Mouse (Mus musculus): ENCODE measurements around the gene Tiam1. TPM values are rescaled to one million over a fixed set of nuclear protein-coding genes. Genes with fewer than 3 reads are reported as not detected.

Tiam1 gene
- polyA plus RNA-seq, 1 experiment = not detected

DNA sequence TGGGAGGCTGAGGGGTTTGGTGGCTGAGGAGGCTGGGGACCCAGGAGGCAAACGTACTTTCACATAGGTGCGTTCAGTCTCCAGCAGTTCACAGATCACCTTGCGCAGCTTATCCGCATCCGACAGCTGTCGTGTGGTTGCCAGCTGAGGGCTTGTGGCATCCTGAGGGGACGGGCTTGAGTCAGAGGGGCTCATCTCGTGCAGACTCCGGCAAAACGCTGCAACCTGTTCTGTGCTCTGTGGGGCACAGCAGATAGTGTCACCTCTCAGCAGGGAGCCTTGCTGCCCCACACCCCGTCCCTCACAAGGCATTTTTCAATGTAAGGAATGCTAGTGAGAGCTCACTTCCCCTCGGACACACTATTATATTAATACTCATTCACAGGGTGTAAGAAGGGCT is 330.7 kb downstream of the Tiam1 start:
- no peak overlapping the region for H3K4me3 ChIP-seq (ENCODE audit: insufficient read depth, low read depth, low read length)
- TF ChIP-seq CTCF (IDR thresholded peaks at IDR 0.05; ENCODE audit: insufficient read depth, low read depth, low read length) = no peak
- no peak for TF ChIP-seq POLR2A (IDR thresholded peaks at IDR 0.05; ENCODE audit: insufficient read depth, low read depth, low read length)
- WGBS = 78% methylated on average over 12 of the region's 12 CpGs
- H3K27ac ChIP-seq (ENCODE audit: insufficient read depth, low read depth, low read length) = no peak overlapping the region
- H3K4me1 ChIP-seq (ENCODE audit: control insufficient read depth, insufficient read depth, low read length) = peaks cover 28% of the 10 kb centered on the region

- H3K27ac ChIP-seq (ENCODE audit: insufficient read depth, low read depth, low read length) = no peak overlapping the region
- H3K4me1 ChIP-seq (ENCODE audit: control insufficient read depth, insufficient read depth, low read length) = peaks cover 15% of the 10 kb centered on the region
- WGBS = 89% methylated on average over 6 of the region's 6 CpGs
- no peak overlapping the region for H3K4me3 ChIP-seq (ENCODE audit: insufficient read depth, low read depth, low read length)
- TF ChIP-seq CTCF (IDR thresholded peaks at IDR 0.05; ENCODE audit: insufficient read depth, low read depth, low read length) = no peak
- TF ChIP-seq POLR2A (IDR thresholded peaks at IDR 0.05; ENCODE audit: insufficient read depth, low read depth, low read length) = no peak
Observed at GRCm38 (mm10) chr16:89810398-89810797, 333.2 kb downstream of the Tiam1 start.

GRCm38 (mm10) chr16:89808168-89808567 is 335.4 kb downstream of the Tiam1 start:
- H3K4me1 ChIP-seq (ENCODE audit: control insufficient read depth, insufficient read depth, low read length) = peaks cover 9% of the 10 kb centered on the region; the same call in 1 of the 2 replicates
- no peak for TF ChIP-seq POLR2A (IDR thresholded peaks at IDR 0.05; ENCODE audit: insufficient read depth, low read depth, low read length)
- TF ChIP-seq CTCF (IDR thresholded peaks at IDR 0.05; ENCODE audit: insufficient read depth, low read depth, low read length) = no peak
- H3K27ac ChIP-seq (ENCODE audit: insufficient read depth, low read depth, low read length) = no peak overlapping the region
- WGBS = 89% methylated on average over 13 of the region's 13 CpGs
- H3K4me3 ChIP-seq (ENCODE audit: insufficient read depth, low read depth, low read length) = no peak overlapping the region

DNA sequence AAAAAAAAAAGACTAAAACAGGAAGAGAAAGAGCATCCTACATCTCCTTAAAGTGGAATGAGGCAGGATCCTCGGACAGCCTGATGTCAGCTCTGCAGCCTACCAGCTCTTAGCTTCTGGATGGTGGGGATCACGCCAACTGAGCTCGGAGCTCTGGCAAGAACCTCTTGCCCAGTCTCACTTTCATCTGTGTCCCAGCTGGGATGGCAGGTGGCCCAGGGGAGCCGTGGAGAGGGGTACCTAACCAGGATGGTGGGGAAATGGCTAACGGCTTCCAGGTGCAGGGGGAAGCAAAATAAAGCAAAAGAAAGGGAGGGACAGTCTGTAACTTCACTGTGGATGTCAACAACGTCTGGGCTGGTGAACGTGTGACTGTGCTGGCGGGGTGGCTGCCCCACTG is 337.6 kb downstream of the Tiam1 start:
- Histone ChIP-seq H3K4me3 (ENCODE audit: insufficient read depth, low read depth, low read length) (no peak overlapping the region), H3K27ac (ENCODE audit: insufficient read depth, low read depth, low read length) (no peak overlapping the region), H3K4me1 (ENCODE audit: control insufficient read depth, insufficient read depth, low read length) (peaks cover 9% of the 10 kb centered on the region; the same call in 1 of the 2 replicates)
- TF ChIP-seq CTCF (IDR thresholded peaks at IDR 0.05; ENCODE audit: insufficient read depth, low read depth, low read length) (no peak), POLR2A (IDR thresholded peaks at IDR 0.05; ENCODE audit: insufficient read depth, low read depth, low read length) (no peak)
- 51% methylated on average over 8 of the region's 8 CpGs for WGBS

DNA sequence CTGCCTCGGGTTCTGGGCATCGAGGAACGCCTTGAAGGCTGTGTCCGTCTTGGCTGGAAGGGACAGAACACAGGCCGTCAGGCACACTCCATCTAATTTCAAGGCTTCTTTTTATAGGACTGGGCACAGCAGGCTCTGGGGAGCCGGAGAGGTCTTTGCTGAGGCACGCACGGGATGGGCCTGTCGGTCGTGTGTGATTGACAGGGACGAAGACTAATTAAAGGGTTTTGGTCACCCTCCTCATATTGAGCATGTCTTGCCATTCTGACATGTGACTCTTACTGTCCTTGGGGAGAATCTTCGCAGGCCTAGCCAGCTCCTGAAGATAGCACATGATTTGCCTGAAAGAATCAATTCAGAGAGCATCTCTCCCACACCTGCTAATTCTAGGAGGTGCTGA is 338.4 kb downstream of the Tiam1 start:
- H3K4me1 ChIP-seq (ENCODE audit: control insufficient read depth, insufficient read depth, low read length) = peaks cover 13% of the 10 kb centered on the region; the same call in 1 of the 2 replicates

GRCm38 (mm10) chr16:89801493-89801892 is 342.1 kb downstream of the Tiam1 start:
- Histone ChIP-seq H3K27ac (ENCODE audit: insufficient read depth, low read depth, low read length) (no peak overlapping the region), H3K4me1 (ENCODE audit: control insufficient read depth, insufficient read depth, low read length) (peaks cover 11% of the 10 kb centered on the region; the same call in 1 of the 2 replicates), H3K4me3 (ENCODE audit: insufficient read depth, low read depth, low read length) (no peak overlapping the region)
- TF ChIP-seq CTCF (IDR thresholded peaks at IDR 0.05; ENCODE audit: insufficient read depth, low read depth, low read length) (no peak), POLR2A (IDR thresholded peaks at IDR 0.05; ENCODE audit: insufficient read depth, low read depth, low read length) (no peak)
- 83% methylated on average over 5 of the region's 5 CpGs for WGBS

More for the DNA sequence above, 338.4 kb downstream of the Tiam1 start:
- H3K4me3 ChIP-seq (ENCODE audit: insufficient read depth, low read depth, low read length) = no peak overlapping the region
- no peak for TF ChIP-seq POLR2A (IDR thresholded peaks at IDR 0.05; ENCODE audit: insufficient read depth, low read depth, low read length)
- TF ChIP-seq CTCF (IDR thresholded peaks at IDR 0.05; ENCODE audit: insufficient read depth, low read depth, low read length) = no peak
- no peak overlapping the region for H3K27ac ChIP-seq (ENCODE audit: insufficient read depth, low read depth, low read length)
- WGBS = 83% methylated on average over 12 of the region's 12 CpGs

- WGBS = 36% methylated on average over 12 of the region's 12 CpGs
- Histone ChIP-seq H3K4me3 (ENCODE audit: insufficient read depth, low read depth, low read length) (no peak overlapping the region), H3K4me1 (ENCODE audit: control insufficient read depth, insufficient read depth, low read length) (peaks cover 9% of the 10 kb centered on the region), H3K27ac (ENCODE audit: insufficient read depth, low read depth, low read length) (no peak overlapping the region)
- TF ChIP-seq CTCF (IDR thresholded peaks at IDR 0.05; ENCODE audit: insufficient read depth, low read depth, low read length) = no peak
- TF ChIP-seq POLR2A (IDR thresholded peaks at IDR 0.05; ENCODE audit: insufficient read depth, low read depth, low read length) = no peak
Observed at GRCm38 (mm10) chr16:89799772-89800171, 343.8 kb downstream of the Tiam1 start.

DNA sequence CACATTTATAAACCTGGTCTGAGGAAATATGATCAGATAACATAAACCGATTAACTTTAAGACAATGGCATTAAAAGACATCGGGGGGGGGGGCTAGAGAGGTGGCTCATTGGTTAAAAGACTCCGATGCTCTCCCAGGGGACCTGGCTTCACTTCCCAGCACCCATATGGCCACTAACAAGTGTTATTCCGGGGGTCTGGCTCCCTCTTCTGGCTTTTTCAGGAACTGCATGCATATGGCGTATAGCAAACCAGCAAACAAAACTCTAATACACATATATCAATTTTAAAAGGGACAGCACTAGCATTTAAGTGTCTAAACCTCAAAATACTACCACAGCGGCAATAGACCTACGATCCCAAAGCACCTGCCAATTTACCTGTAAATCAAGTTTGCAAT is 347.0 kb downstream of the Tiam1 start:
- WGBS = 89% methylated on average over 7 of the region's 7 CpGs
- Histone ChIP-seq H3K4me1 (ENCODE audit: control insufficient read depth, insufficient read depth, low read length) (peaks cover 9% of the 10 kb centered on the region), H3K4me3 (ENCODE audit: insufficient read depth, low read depth, low read length) (no peak overlapping the region), H3K27ac (ENCODE audit: insufficient read depth, low read depth, low read length) (no peak overlapping the region)
- TF ChIP-seq POLR2A (IDR thresholded peaks at IDR 0.05; ENCODE audit: insufficient read depth, low read depth, low read length) (no peak), CTCF (IDR thresholded peaks at IDR 0.05; ENCODE audit: insufficient read depth, low read depth, low read length) (peak; percentile 37; the same call in 1 of the 2 replicates)

GRCm38 (mm10) chr16:89789792-89790434 is 353.7 kb downstream of the Tiam1 start:
- no peak for TF ChIP-seq POLR2A (IDR thresholded peaks at IDR 0.05; ENCODE audit: insufficient read depth, low read depth, low read length)
- no peak for TF ChIP-seq CTCF (IDR thresholded peaks at IDR 0.05; ENCODE audit: insufficient read depth, low read depth, low read length)
- Histone ChIP-seq H3K27ac (ENCODE audit: insufficient read depth, low read depth, low read length) (no peak overlapping the region), H3K4me3 (ENCODE audit: insufficient read depth, low read depth, low read length) (no peak overlapping the region), H3K4me1 (ENCODE audit: control insufficient read depth, insufficient read depth, low read length) (no peaks in the 10 kb centered on the region)
- WGBS = 89% methylated on average over 9 of the region's 9 CpGs
